Mouse (Mus musculus): ENCODE results near the gene Itga2b.

The Itga2b gene

DNA sequence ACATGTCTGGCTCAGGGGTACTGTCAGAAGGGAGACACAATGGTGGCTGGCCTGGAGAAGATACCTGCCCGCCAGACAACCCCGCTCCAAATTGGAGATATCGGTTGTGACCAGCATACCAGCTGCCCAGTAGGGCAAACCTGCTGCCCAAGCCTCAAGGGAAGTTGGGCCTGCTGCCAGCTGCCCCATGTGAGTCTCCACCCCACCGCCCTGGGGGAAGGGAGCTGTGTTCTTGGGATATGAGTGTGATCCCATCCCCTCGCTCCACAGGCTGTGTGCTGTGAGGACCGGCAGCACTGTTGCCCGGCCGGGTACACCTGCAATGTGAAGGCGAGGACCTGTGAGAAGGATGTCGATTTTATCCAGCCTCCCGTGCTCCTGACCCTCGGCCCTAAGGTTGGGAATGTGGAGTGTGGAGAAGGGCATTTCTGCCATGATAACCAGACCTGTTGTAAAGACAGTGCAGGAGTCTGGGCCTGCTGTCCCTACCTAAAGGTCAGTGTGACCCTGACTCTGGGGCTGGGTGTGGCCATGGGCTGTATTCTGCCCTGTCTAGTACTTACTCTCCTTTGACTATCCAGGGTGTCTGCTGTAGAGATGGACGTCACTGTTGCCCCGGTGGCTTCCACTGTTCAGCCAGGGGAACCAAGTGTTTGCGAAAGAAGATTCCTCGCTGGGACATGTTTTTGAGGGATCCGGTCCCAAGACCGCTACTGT is 34.0 kb downstream of the Itga2b start:
- no peak for DNase-seq (ENCODE audit: low spot score)

DNA sequence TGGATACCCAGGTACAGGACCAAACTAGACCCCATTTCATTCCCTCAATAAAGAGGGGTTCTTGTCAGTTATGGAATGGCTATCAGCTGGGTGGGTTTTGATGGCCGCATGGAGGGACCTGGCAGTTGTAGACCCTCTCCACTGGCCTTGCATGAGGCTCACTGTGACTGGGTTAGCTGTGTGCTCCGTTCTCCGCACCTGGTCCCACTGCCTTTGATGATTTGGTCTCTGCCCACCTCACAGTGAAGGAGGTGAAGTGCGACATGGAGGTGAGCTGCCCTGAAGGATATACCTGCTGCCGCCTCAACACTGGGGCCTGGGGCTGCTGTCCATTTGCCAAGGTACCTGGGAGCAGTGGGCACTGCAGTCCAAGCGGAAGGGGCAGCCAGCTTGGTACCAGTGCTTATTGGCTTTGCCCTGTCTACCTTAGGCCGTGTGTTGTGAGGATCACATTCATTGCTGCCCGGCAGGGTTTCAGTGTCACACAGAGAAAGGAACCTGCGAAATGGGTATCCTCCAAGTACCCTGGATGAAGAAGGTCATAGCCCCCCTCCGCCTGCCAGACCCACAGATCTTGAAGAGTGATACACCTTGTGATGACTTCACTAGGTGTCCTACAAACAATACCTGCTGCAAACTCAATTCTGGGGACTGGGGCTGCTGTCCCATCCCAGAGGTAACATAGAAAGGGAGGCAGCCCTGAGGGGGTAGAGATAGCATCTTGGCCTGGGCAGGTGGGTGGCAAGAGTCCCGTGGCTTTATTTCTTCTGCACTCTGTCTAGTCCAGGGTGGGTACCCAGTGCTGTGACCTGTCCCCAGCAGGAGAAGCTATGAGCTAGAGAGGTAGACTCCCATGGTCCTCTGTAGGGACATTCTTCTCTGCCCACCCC is 34.9 kb downstream of the Itga2b start:
- DNase-seq (ENCODE audit: low spot score) = no peak

DNA sequence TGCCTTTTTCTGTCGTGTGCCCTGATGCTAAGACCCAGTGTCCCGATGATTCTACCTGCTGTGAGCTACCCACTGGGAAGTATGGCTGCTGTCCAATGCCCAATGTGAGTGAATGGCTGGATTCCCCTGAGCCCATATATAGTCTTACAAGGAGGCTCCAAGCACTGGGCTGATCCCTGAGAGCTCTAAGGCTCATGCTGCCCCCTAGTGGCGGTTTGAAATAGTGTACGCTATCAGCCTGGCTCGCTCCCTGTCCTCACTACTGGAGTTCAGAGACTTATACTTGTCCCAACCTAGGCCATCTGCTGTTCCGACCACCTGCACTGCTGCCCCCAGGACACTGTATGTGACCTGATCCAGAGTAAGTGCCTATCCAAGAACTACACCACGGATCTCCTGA is 35.5 kb downstream of the Itga2b start:
- DNase-seq (ENCODE audit: low spot score) = peak; percentile 79

DNA sequence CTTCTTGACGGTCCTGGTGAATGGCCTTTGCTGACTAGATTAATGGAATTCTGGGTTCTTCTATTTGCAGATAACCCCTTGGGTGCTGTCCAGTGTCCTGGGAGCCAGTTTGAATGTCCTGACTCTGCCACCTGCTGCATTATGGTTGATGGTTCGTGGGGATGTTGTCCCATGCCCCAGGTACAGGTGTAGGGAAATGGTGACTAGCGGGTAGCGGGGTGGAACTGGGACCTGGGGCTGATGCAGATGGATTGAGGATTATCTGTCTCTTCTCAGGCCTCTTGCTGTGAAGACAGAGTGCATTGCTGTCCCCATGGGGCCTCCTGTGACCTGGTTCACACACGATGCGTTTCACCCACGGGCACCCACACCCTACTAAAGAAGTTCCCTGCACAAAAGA is 36.1 kb downstream of the Itga2b start:
- no peak for DNase-seq (ENCODE audit: low spot score)

DNA sequence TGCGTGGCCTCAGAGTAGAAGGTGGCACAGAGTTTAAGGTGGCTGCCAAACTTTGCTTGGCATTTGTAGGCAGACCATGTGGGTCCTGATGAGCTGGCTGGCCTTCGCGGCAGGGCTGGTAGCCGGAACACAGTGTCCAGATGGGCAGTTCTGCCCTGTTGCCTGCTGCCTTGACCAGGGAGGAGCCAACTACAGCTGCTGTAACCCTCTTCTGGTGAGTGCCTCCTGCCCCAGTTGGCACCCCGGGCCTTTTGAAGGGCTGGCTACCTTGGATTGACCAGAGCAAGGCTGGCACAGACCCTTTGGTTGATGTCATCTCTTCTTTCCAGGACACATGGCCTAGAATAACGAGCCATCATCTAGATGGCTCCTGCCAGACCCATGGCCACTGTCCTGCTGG is 37.0 kb downstream of the Itga2b start:
- no peak for DNase-seq (ENCODE audit: low spot score)

DNA sequence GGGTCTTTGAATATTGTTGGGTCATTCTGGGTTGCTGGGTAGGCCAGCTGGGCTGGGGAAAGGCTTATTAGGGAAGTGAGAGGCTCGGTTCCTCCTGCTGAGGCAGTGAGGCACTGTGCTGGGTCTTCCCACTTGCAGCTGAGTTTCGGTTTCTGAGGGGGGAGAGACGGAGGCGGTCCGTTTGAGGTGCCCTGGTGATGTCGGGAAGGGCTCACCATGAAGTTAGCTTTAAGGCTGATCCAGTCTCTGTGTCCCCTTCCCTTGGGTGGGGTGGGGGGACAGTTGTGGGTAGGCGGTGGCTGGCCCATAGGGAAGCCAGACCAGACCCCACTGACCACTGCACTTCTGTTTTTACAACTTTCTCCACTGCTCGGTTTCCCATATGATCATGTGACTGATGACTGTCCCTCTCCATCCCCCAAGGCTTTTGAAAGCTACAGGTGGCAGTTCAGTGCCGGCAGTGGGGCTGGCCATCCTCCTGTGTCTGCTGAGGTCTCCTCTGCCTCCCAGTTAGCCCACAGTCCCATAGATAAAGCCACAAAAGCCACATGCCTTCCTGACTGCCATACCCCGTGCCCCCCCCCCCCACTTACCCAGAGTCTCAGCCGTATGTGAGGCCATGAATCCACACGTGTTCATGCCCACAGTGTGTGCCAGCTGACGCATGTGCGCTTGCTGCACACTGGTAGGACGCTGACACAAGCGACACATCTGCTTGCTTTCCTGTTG is 37.6 kb downstream of the Itga2b start:
- DNase-seq (ENCODE audit: low spot score) = no peak

DNA sequence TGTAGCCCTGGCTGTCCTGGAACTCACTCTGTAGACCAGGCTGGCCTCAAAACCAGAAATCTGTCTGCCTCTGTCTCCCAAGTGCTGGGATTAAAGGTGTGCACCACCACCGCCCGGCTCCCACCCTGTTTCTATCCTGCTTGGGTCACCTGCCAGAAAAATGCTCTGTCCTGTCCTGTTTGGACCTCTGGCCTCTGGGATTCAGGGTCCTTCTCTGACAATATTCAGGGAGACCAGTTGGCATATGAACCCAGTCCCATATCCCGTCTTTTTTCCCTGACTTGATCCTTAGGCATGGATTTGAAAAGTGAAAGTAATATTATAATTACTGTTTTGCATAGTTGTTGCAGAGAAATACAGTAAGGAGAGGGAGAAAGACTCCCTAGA is 38.2 kb downstream of the Itga2b start:
- no peak for DNase-seq (ENCODE audit: low spot score)

DNA sequence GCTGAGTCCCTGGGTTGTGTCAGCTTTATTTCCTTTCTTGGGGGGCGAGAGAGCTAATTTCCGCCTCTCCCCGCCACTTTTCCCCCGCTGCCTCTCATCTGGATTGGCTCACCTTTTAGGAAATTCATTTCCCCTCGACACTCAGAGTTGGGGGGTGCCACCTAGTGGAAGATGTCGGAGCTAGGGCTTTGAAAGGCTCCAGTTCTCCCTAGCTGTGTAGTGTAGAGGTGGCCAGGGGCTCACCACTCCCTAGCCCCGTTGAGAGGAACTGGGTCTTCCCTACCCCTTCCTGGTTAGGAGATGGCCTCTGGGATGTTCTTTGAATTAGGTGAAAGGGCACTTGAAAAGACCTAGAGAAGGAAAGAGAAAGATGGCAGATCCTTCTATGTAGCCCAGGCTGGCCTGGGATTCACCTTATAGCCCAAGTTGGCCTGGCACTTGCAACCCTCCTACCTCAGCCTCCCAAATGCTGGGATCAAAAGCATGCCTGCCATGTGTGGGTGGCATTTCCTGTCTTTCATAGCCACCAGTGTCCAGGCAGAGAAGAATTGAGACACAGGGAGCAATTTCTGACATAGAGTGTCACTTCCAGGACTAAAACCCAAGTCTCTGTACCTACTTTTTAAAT is 38.8 kb downstream of the Itga2b start:
- no peak for DNase-seq (ENCODE audit: low spot score)

DNA sequence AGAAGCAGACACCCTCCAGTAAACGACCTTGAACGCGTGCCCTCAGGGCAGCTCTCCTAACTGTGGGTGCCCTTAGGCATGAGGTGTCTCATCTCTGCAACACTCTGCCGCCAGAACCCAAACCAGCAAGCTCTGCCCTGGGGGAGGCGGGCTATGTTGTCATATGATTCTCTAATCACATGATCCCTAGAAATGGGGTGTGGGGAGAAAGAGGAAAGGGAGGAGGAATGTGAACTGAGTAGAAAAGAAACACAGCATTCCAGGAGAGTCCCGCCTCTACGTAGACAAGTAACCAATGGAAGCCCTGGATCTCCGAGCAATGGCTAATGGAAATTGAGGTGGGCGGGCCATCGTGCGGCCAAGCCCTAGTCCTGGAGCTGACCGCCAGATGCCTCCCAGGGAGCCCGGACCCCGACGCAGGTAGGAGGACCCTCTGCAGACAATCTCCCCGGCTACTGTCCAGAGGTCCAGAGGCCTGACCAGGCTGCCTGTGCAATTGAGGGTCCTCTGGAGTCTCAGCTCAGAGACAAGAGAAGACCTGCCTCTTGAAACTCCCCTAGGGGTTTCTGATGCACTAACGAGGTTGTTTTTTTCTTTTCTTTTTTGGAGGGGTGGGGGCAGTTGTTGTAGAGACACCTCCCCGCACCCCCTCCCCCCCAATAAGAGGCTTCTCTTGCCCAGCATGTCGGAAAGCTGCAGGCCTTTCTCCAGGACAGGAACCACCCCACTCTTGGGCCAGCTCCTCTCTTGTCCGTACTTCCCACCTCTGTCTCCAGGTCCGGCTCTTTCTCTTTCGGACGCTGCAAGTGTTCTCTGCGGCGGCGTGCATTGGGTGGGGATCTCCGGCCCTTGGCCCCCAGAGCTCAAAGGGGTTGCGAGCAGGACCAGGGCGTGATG is 39.6 kb downstream of the Itga2b start, which contains the start of gene Grn:
Gene Grn, plus strand, starts transcription at position 195 of the 897 bp plus-strand sequence.
- DNase-seq (ENCODE audit: low spot score) = peak; percentile 90

DNA sequence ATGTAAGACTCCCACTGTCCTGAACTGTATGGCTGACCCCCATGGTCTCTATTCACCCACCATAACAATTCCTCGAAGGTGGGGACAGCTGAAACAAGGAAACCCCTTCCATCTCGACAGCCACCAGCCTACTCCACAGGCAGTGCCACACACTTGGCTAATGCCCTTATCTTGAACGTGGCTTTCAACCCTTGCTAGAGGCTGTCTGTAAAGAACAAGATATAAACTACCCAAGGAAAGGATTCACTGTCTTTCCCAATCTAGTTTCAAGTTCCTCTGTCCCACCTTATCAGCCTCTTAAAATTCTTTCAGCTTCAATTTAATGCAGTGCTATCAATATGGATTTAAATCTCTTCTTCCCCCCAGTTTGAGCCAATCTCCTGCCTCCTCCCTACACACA is 40.4 kb downstream of the Itga2b start:
- no peak for DNase-seq (ENCODE audit: low spot score)

DNA sequence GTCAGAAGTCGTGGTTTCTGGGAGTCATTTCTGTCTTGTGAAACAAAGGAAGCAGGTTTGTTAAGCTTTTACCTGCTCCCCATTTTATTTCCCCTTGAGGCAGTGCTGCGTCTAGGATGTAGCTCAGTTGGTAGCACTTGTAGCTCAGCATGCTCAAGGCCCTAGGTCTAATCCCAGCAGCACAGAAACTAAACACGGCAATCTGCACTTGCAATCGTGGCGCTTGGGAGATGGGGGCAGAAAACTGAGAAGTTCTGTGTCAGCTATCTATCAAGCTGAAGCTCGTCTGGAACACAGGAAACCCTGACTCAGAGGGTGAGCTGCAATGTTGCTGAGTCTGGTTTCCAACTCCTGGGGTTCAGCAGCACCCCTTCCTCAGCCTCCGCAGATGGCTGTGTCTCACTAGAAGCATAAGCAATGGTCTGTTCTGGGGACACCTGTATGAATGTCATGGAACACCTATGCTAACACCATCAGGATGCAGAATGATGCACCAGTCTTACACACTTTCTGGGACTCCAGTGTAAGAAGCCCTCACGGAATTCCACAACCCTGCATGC is 40.9 kb downstream of the Itga2b start:
- no peak for DNase-seq (ENCODE audit: low spot score)

DNA sequence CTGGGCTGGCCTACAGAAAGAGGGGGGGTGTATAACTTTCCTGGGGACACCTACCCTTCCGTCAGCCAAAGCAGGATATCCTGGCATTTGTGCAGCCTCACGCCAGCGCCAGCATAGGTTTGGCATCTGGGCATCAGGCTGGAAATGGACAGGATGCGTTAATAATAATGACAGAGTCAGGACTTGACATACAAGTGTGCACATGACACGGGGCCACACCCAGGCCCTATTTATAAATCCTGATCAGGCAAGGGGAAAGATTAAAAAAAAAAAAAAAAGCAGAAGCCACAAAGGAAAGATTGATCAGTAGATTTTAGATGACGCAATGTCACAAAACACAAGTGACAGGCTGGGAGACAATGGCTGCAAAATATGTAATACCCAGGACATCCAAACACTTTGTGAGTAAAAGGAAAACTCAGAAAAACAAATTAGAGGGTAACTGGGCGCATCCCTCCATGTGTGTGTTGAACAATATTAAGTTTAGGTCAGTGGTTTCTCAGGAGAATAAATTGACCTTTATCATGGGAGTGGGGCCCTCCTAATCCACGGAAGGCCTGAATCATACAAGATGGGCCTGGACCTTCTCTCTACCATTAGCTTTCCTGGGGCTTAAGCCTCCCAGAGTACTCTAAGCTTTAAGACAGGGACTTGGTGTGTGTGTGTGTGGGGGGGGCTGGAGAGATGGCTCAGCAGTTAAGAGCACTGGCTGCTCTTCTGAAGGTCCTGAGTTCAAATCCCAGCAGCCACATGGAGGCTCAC is 44.2 kb downstream of the Itga2b start:
- DNase-seq (ENCODE audit: low spot score) = no peak

DNA sequence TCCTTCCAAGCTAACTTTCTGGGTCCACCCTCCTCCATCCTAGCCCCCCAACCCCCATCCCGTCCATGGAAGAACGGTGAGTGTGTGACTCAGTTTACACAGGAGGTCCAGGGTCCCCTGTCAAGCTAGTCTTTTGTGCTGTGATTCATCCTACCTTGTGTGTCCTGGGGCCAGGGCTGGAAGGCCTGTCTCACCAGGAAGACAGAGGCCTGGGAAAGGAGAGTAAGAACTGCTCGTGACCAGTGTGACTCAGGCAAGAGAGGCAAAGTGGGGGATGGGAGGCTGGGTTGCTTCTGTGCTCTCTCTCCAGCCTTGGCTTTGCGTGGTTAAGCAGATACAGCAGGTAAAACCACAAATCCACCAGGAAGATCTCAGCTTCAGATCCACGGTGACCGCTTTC is 45.3 kb downstream of the Itga2b start:
- no peak for DNase-seq (ENCODE audit: low spot score)

DNA sequence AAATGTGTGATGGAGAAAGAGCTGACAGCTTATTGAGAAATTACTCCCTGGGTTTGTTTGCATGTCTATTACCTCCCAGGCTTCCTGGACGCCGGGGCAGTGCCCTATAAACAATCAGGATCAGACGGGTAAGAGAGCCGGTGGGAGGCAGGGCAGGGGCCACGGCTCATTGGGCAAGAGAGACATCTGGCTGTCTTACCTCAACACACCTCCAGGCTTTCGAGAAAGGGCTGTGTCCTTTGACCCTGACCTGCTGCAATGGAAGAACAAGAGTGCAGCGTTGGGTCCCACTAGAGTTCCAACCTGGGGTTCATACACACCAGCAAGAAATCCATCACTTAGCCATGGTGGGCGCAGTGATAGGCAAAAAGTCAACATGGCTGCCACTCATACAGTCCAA is 48.4 kb downstream of the Itga2b start:
- DNase-seq (ENCODE audit: low spot score) = no peak

DNA sequence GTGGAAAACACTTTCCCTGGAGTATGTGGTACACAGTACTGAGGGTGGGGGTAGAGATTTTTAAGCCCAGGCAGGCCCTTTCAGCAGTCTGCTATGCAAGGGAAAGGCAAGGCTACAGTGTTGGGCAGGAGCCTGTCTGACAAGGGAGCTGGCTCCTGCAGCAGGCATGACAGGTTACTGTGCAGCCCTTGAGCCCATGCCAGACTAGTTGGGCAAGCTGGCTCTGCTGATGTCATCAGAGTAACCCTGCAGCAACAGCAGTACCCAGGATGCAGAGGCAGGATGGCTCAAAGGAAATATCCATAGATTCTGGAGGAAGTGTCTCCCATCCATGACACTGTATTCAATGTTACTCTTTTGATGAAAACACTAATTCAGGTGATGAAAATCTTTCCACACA is 51.0 kb downstream of the Itga2b start:
- no peak for DNase-seq (ENCODE audit: low spot score)

DNA sequence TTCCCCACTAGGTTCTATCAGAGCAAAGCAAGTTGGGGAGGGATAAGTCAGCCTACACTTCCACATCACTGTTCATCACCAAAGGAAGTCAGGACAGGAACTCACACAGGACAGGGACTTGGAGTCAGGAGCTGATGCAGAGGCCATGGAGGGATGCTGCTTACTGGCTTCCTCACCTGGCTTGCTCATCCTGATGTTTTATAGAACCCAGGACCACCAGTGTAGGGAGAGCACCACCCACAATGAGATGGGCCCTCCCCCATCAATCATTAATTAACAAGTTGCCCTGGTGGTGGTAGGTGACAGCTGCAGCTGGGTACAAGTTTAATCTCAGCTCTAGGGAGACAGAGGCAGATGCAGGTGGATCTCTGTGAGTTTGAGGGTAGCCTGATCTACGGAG is 52.8 kb downstream of the Itga2b start:
- no peak for DNase-seq (ENCODE audit: low spot score)

DNA sequence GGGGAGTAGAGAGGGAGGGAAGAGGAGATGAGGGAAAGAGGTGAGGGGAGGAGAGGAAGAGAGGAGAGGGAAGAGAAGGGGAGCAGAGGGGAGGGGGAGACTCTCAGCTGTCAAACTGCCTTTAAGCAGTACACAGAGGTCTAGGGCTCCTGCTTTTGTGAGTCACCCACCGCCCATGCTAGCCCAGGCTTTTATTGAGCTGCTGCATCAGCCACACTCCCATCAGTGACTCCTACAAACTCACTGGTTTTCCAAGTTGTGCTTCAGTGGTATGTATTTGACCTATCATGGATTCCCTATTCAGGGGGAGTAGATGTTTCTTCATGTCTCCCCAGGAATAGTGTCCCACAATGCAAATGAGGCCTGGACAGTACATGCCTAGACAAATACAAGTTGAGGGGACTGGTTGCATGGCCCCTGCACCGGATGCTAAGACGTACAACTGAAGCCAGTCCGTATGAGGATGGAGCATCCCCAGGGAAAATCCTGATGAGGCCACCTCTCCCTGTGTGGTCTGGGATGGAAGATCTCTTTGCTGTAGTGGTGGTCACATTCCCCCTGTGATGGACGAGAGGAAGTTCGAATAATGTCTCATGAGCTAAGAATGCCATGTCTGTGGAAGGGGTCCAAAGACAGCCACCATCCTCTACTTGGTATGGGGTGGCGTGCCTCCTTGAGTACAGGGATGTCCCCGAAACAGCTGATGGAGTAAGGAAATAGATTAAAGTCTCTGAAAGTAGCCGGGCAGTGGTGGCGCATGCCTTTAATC is 54.7 kb downstream of the Itga2b start:
- DNase-seq (ENCODE audit: low spot score) = no peak

DNA sequence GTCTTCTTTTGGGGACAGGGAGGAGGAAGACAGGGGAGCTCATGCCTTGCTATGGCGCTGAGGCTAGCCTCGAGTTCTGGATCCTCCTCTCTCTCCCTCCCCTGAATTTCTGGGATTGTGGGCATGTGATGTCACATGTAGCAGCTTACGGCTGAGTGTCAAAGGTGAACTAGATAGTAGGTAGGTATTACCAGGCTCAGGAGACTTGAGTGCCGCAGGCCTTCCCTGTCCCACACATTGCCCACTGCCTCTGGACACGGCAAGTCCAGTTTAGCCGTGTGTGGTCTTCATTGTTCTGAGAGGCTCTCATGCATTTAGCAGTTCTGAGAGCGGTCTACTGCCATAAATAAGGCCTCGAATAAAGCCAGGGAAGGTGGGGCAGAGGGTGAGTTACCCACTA is 56.9 kb downstream of the Itga2b start:
- peak; percentile 3 for DNase-seq (ENCODE audit: low spot score)

DNA sequence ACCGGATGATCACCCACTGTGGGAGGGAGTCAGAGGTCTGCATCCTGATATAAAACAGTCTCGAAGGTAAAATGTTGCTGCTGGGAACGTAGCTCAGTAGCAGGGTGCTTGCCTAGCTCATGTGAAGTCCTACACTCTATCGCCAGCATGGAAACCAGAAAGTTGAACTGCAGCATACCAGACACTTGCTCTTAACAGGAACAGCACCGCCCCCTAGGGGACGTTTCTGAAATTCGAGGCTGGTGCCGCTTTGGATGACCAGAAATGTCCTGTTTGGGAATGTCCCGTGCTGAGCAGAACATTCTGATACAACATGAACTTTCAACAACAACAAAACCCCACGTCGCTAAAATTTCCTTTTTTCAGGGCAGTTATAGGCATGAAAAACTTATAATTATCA is 58.2 kb downstream of the Itga2b start:
- peak; percentile 80 for DNase-seq (ENCODE audit: low spot score)

All from testis, postnatal 14 days (tissue).